25 mouse cellular contexts compared by ENCODE assay signal in genomic region chr2:51550863-51551262, GRCm38 (mm10).
DNase-seq lines count a peak whose midpoint lies in the region; ATAC-seq lines count a peak whose summit lies in the region.
"Had no signal": no experiment of that assay in that cellular context is flagged by ENCODE, and none has a peak within 500 bp of the region (broad histone marks: within the 10 kb centered on the region; RNA-seq: fewer than 3 reads in every experiment).

No protein-coding gene starts in this region.

- H3K4me3 ChIP-seq in forebrain, embryonic 14.5 days (ENCODE audit: low read depth, low read length): no peak overlapping the region
- no peak overlapping the region for H3K4me3 ChIP-seq in forebrain, embryonic 11.5 days (ENCODE audit: low read depth, low read length)
- H3K4me3 ChIP-seq in midbrain, embryonic 14.5 days (replicated peaks; ENCODE audit: low read depth, low read length): no peak overlapping the region
- H3K4me3 ChIP-seq in midbrain, embryonic 10.5 days: no peak overlapping the region
- no peak overlapping the region for H3K4me3 ChIP-seq in embryonic facial prominence, embryonic 10.5 days
- no peak overlapping the region for H3K4me3 ChIP-seq in limb, embryonic 12.5 days (replicated peaks)
- H3K4me3 ChIP-seq: limb, embryonic 15.5 days; neural tube, embryonic 12.5 days had no signal

- no peaks in the 10 kb centered on the region for H3K36me3 ChIP-seq in forebrain, embryonic 14.5 days (ENCODE audit: control insufficient read depth, insufficient read depth, low read length)
- no peaks in the 10 kb centered on the region for H3K36me3 ChIP-seq in forebrain, embryonic 11.5 days (ENCODE audit: control insufficient read depth, insufficient read depth, low read length)
- no peaks in the 10 kb centered on the region for H3K36me3 ChIP-seq in midbrain, embryonic 14.5 days (ENCODE audit: control insufficient read depth, insufficient read depth, low read length)
- no peaks in the 10 kb centered on the region for H3K36me3 ChIP-seq in midbrain, embryonic 10.5 days
- no peaks in the 10 kb centered on the region for H3K36me3 ChIP-seq in embryonic facial prominence, embryonic 10.5 days (replicated peaks)
- no peaks in the 10 kb centered on the region for H3K36me3 ChIP-seq in limb, embryonic 12.5 days
- H3K36me3 ChIP-seq: limb, embryonic 15.5 days; neural tube, embryonic 12.5 days had no signal

- H3K4me1 ChIP-seq in forebrain, embryonic 14.5 days (ENCODE audit: control insufficient read depth, insufficient read depth, low read length): no peaks in the 10 kb centered on the region
- no peaks in the 10 kb centered on the region for H3K4me1 ChIP-seq in forebrain, embryonic 11.5 days (replicated peaks; ENCODE audit: control insufficient read depth, insufficient read depth, low read length)
- 0 out of 2 replicates have a peak, but pooled peaks cover 9% of the 10 kb centered on the region for H3K4me1 ChIP-seq in midbrain, embryonic 14.5 days (ENCODE audit: control insufficient read depth, insufficient read depth, low read length)
- peaks cover 6% of the 10 kb centered on the region for H3K4me1 ChIP-seq in midbrain, embryonic 10.5 days
- peaks cover 16% of the 10 kb centered on the region for H3K4me1 ChIP-seq in embryonic facial prominence, embryonic 10.5 days
- H3K4me1 ChIP-seq in limb, embryonic 12.5 days (replicated peaks): peaks cover 17% of the 10 kb centered on the region
- H3K4me1 ChIP-seq: limb, embryonic 15.5 days; neural tube, embryonic 12.5 days had no signal

- H3K9ac ChIP-seq in forebrain, embryonic 14.5 days (ENCODE audit: low read length): no peak overlapping the region
- no peak overlapping the region for H3K9ac ChIP-seq in forebrain, embryonic 11.5 days (ENCODE audit: low read length)
- no peak overlapping the region for H3K9ac ChIP-seq in midbrain, embryonic 14.5 days (replicated peaks; ENCODE audit: low read length)
- H3K9ac ChIP-seq in limb, embryonic 12.5 days (replicated peaks): no peak overlapping the region
- H3K9ac ChIP-seq: hindbrain, embryonic 14.5 days; limb, embryonic 15.5 days; liver, embryonic 14.5 days; lung, embryonic 14.5 days; neural tube, embryonic 12.5 days had no signal

- 0 out of 2 replicates have a peak, but pooled peaks have one; percentile 46 for ATAC-seq in forebrain, embryonic 14.5 days
- ATAC-seq in forebrain, embryonic 11.5 days (replicated peaks; ENCODE audit: low FRiP score): no peak
- no peak for ATAC-seq in midbrain, embryonic 14.5 days (ENCODE audit: low FRiP score, low TSS enrichment)
- ATAC-seq in limb, embryonic 12.5 days (ENCODE audit: insufficient number of reproducible peaks, insufficient read depth, low FRiP score, low TSS enrichment, low read depth): no peak
- ATAC-seq: CD4-positive, CD25-positive, alpha-beta regulatory T cell, adult 4 months; inflammation-experienced regulatory T-cells, adult 6 months; Patski had no signal

- 0 out of 2 replicates have a peak overlapping the region, but pooled peaks have one; percentile 1 for H3K27ac ChIP-seq in forebrain, embryonic 14.5 days (ENCODE audit: low read depth, low read length)
- no peak overlapping the region for H3K27ac ChIP-seq in forebrain, embryonic 11.5 days (ENCODE audit: low read depth, low read length)
- H3K27ac ChIP-seq in midbrain, embryonic 14.5 days (replicated peaks; ENCODE audit: low read depth, low read length): no peak overlapping the region
- no peak overlapping the region for H3K27ac ChIP-seq in midbrain, embryonic 10.5 days (replicated peaks)
- H3K27ac ChIP-seq in embryonic facial prominence, embryonic 10.5 days (replicated peaks): 0 out of 2 replicates have a peak overlapping the region, but pooled peaks have one; percentile 3
- H3K27ac ChIP-seq in limb, embryonic 12.5 days: 0 out of 2 replicates have a peak overlapping the region, but pooled peaks have one; percentile 53
- H3K27ac ChIP-seq: hindbrain, embryonic 14.5 days; limb, embryonic 15.5 days; liver, embryonic 14.5 days; macrophage; neural tube, embryonic 12.5 days had no signal

- H3K9me3 ChIP-seq in forebrain, embryonic 14.5 days (replicated peaks; ENCODE audit: control insufficient read depth, low read length): no peaks in the 10 kb centered on the region
- H3K9me3 ChIP-seq in forebrain, embryonic 11.5 days (ENCODE audit: control insufficient read depth, low read length): no peaks in the 10 kb centered on the region
- no peaks in the 10 kb centered on the region for H3K9me3 ChIP-seq in midbrain, embryonic 14.5 days (ENCODE audit: control insufficient read depth, low read length)
- no peaks in the 10 kb centered on the region for H3K9me3 ChIP-seq in midbrain, embryonic 10.5 days (replicated peaks)
- H3K9me3 ChIP-seq in embryonic facial prominence, embryonic 10.5 days: no peaks in the 10 kb centered on the region
- H3K9me3 ChIP-seq in limb, embryonic 12.5 days: no peaks in the 10 kb centered on the region
- H3K9me3 ChIP-seq: limb, embryonic 15.5 days; neural tube, embryonic 12.5 days had no signal

- DNase-seq in forebrain, embryonic 14.5 days (ENCODE audit: low spot score): peak; percentile 69
- DNase-seq in forebrain, embryonic 11.5 days (ENCODE audit: low spot score): no peak
- peak; percentile 51 for DNase-seq in midbrain, embryonic 14.5 days
- no peak for DNase-seq in midbrain, embryonic 10.5 days (ENCODE audit: low spot score)
- no peak for DNase-seq in embryonic facial prominence, embryonic 10.5 days (ENCODE audit: low spot score)
- DNase-seq in spleen, adult 18-20 months: no peak
- DNase-seq in lung, postnatal 10 days: no peak
- DNase-seq: adrenal gland, adult 2 months; cerebellum, adult 2 months; heart, postnatal 4 days; kidney, adult 18-20 months; kidney, postnatal 4 days; lung, embryonic 14.5 days; right cerebral cortex, adult 18-20 months; thymus, adult 2 months; thymus, postnatal 4 days had no signal

- H3K27me3 ChIP-seq in forebrain, embryonic 14.5 days (replicated peaks; ENCODE audit: control insufficient read depth, insufficient read depth, low read length): no peaks in the 10 kb centered on the region
- no peaks in the 10 kb centered on the region for H3K27me3 ChIP-seq in forebrain, embryonic 11.5 days (ENCODE audit: control insufficient read depth, insufficient read depth, low read length)
- no peaks in the 10 kb centered on the region for H3K27me3 ChIP-seq in midbrain, embryonic 14.5 days (ENCODE audit: control insufficient read depth, insufficient read depth, low read length)
- H3K27me3 ChIP-seq in midbrain, embryonic 10.5 days (ENCODE audit: low read depth, poor library complexity, severe bottlenecking): no peaks in the 10 kb centered on the region
- H3K27me3 ChIP-seq in embryonic facial prominence, embryonic 10.5 days (replicated peaks; ENCODE audit: low read depth, poor library complexity, severe bottlenecking): peaks cover 7% of the 10 kb centered on the region; the same call in 1 of the 2 replicates
- no peaks in the 10 kb centered on the region for H3K27me3 ChIP-seq in limb, embryonic 12.5 days
- H3K27me3 ChIP-seq: limb, embryonic 15.5 days; neural tube, embryonic 12.5 days; Patski had no signal

- WGBS in forebrain, embryonic 14.5 days: 21% methylated on average over 7 of the region's 7 CpGs
- 38% methylated on average over 7 of the region's 7 CpGs for WGBS in forebrain, embryonic 11.5 days
- WGBS in midbrain, embryonic 14.5 days: 24% methylated on average over 7 of the region's 7 CpGs
- 54% methylated on average over 7 of the region's 7 CpGs for WGBS in midbrain, embryonic 10.5 days
- 53% methylated on average over 7 of the region's 7 CpGs for WGBS in embryonic facial prominence, embryonic 10.5 days
- WGBS in limb, embryonic 12.5 days: 34% methylated on average over 7 of the region's 7 CpGs

- no peak overlapping the region for H3K4me2 ChIP-seq in forebrain, embryonic 14.5 days (ENCODE audit: low read length)
- no peak overlapping the region for H3K4me2 ChIP-seq in forebrain, embryonic 11.5 days (ENCODE audit: low read depth, low read length, severe bottlenecking)
- no peak overlapping the region for H3K4me2 ChIP-seq in midbrain, embryonic 14.5 days (ENCODE audit: low read length)
- no peak overlapping the region for H3K4me2 ChIP-seq in limb, embryonic 12.5 days
- H3K4me2 ChIP-seq: hindbrain, embryonic 14.5 days; limb, embryonic 15.5 days; lung, embryonic 14.5 days; neural tube, embryonic 12.5 days had no signal

Comparison
In these comparisons a context has a peak if more than half of its experiments do, and no peak if none do; other contexts are left out.
1. DNase-seq: peak in forebrain, embryonic 14.5 days (single experiment) and midbrain, embryonic 14.5 days (single experiment); none in forebrain, embryonic 11.5 days (single experiment), midbrain, embryonic 10.5 days (single experiment), embryonic facial prominence, embryonic 10.5 days (single experiment), spleen, adult 18-20 months (0 of 2) and lung, postnatal 10 days (single experiment).
2. H3K27ac ChIP-seq: peak in forebrain, embryonic 14.5 days (single experiment), embryonic facial prominence, embryonic 10.5 days (single experiment) and limb, embryonic 12.5 days (single experiment); none in forebrain, embryonic 11.5 days (single experiment), midbrain, embryonic 14.5 days (single experiment) and midbrain, embryonic 10.5 days (single experiment).